Mouse (Mus musculus): ENCODE results near the gene Tnfrsf21. TPM values are rescaled to one million over a fixed set of nuclear protein-coding genes. Genes with fewer than 3 reads are reported as not detected.
A peak's percentile ranks its signal among the peaks of the same experiment; 100 is the strongest.

The Tnfrsf21 gene
- polyA plus RNA-seq, 1 experiment from 2014 or later = 82.2 TPM

- no peaks in the 10 kb centered on the region for H3K36me3 ChIP-seq
- WGBS = 69% methylated on average over 10 of the region's 10 CpGs
- no peak for ATAC-seq (ENCODE audit: low FRiP score, low read depth)
Measured at GRCm38 (mm10) chr17:43116748-43117147, 100.4 kb downstream of the Tnfrsf21 start.

GRCm38 (mm10) chr17:43119446-43119845 lies 103.1 kb downstream of the Tnfrsf21 start:
- no peak overlapping the region for H3K4me2 ChIP-seq
- H3K9me3 ChIP-seq = no peaks in the 10 kb centered on the region
- no peaks in the 10 kb centered on the region for H3K27me3 ChIP-seq
- H3K36me3 ChIP-seq = no peaks in the 10 kb centered on the region
- H3K4me3 ChIP-seq = no peak overlapping the region
- no peak overlapping the region for H3K9ac ChIP-seq
- 88% methylated on average over 12 of the region's 12 CpGs for WGBS
- no peak for ATAC-seq (ENCODE audit: low FRiP score, low read depth)
- H3K4me1 ChIP-seq (replicated peaks) = 0 out of 2 replicates have a peak, but pooled peaks cover 2% of the 10 kb centered on the region
- H3K27ac ChIP-seq (replicated peaks) = no peak overlapping the region

More at GRCm38 (mm10) chr17:43116748-43117147, 100.4 kb downstream of the Tnfrsf21 start:
- H3K27me3 ChIP-seq = no peaks in the 10 kb centered on the region
- H3K4me3 ChIP-seq = no peak overlapping the region
- H3K9me3 ChIP-seq = no peaks in the 10 kb centered on the region
- no peak overlapping the region for H3K9ac ChIP-seq
- H3K27ac ChIP-seq (replicated peaks) = no peak overlapping the region
- 0 out of 2 replicates have a peak, but pooled peaks cover 11% of the 10 kb centered on the region for H3K4me1 ChIP-seq (replicated peaks)
- no peak overlapping the region for H3K4me2 ChIP-seq

GRCm38 (mm10) chr17:43121096-43121495 lies 104.7 kb downstream of the Tnfrsf21 start:
- no peaks in the 10 kb centered on the region for H3K9me3 ChIP-seq
- H3K27ac ChIP-seq (replicated peaks) = no peak overlapping the region
- WGBS = 62% methylated on average over 2 of the region's 2 CpGs
- H3K4me1 ChIP-seq (replicated peaks) = no peaks in the 10 kb centered on the region
- ATAC-seq (ENCODE audit: low FRiP score, low read depth) = no peak
- no peaks in the 10 kb centered on the region for H3K36me3 ChIP-seq
- no peak overlapping the region for H3K4me3 ChIP-seq
- no peaks in the 10 kb centered on the region for H3K27me3 ChIP-seq
- no peak overlapping the region for H3K4me2 ChIP-seq
- no peak overlapping the region for H3K9ac ChIP-seq

GRCm38 (mm10) chr17:43128305-43128704 lies 112.0 kb downstream of the Tnfrsf21 start:
- Histone ChIP-seq H3K9ac (no peak overlapping the region), H3K36me3 (no peaks in the 10 kb centered on the region), H3K27me3 (no peaks in the 10 kb centered on the region), H3K9me3 (no peaks in the 10 kb centered on the region), H3K4me3 (no peak overlapping the region), H3K27ac (replicated peaks) (no peak overlapping the region), H3K4me1 (replicated peaks) (no peaks in the 10 kb centered on the region), H3K4me2 (no peak overlapping the region)
- WGBS = 92% methylated on average over 3 of the region's 3 CpGs
- ATAC-seq (ENCODE audit: low FRiP score, low read depth) = no peak

- Histone ChIP-seq H3K27ac (replicated peaks) (no peak overlapping the region), H3K4me2 (no peak overlapping the region), H3K9me3 (no peaks in the 10 kb centered on the region), H3K36me3 (no peaks in the 10 kb centered on the region), H3K4me3 (no peak overlapping the region), H3K4me1 (replicated peaks) (no peaks in the 10 kb centered on the region), H3K27me3 (no peaks in the 10 kb centered on the region), H3K9ac (no peak overlapping the region)
- 94% methylated on average over 7 of the region's 7 CpGs for WGBS
- no peak for ATAC-seq (ENCODE audit: low FRiP score, low read depth)
Measured at GRCm38 (mm10) chr17:43128908-43129533, 112.7 kb downstream of the Tnfrsf21 start.

GRCm38 (mm10) chr17:43130115-43130869 lies 113.9 kb downstream of the Tnfrsf21 start:
- H3K27me3 ChIP-seq = no peaks in the 10 kb centered on the region
- no peak overlapping the region for H3K4me3 ChIP-seq
- ATAC-seq (ENCODE audit: low FRiP score, low read depth) = no peak
- H3K36me3 ChIP-seq = no peaks in the 10 kb centered on the region
- H3K9me3 ChIP-seq = no peaks in the 10 kb centered on the region
- no peak overlapping the region for H3K4me2 ChIP-seq
- WGBS = 80% methylated on average over 3 of the region's 3 CpGs
- H3K4me1 ChIP-seq (replicated peaks) = no peaks in the 10 kb centered on the region
- H3K27ac ChIP-seq (replicated peaks) = no peak overlapping the region
- H3K9ac ChIP-seq = no peak overlapping the region

- H3K9me3 ChIP-seq = no peaks in the 10 kb centered on the region
- no peaks in the 10 kb centered on the region for H3K4me1 ChIP-seq (replicated peaks)
- no peak overlapping the region for H3K27ac ChIP-seq (replicated peaks)
- H3K4me2 ChIP-seq = no peak overlapping the region
- ATAC-seq (ENCODE audit: low FRiP score, low read depth) = no peak
- no peak overlapping the region for H3K9ac ChIP-seq
- no peaks in the 10 kb centered on the region for H3K27me3 ChIP-seq
- H3K4me3 ChIP-seq = no peak overlapping the region
- H3K36me3 ChIP-seq = no peaks in the 10 kb centered on the region
Measured at GRCm38 (mm10) chr17:43130870-43131264, 114.5 kb downstream of the Tnfrsf21 start.

- Histone ChIP-seq H3K36me3 (no peaks in the 10 kb centered on the region), H3K9ac (no peak overlapping the region), H3K27me3 (no peaks in the 10 kb centered on the region), H3K4me2 (no peak overlapping the region), H3K27ac (replicated peaks) (no peak overlapping the region), H3K4me1 (replicated peaks) (peaks cover 3% of the 10 kb centered on the region; the same call in 1 of the 2 replicates), H3K9me3 (no peaks in the 10 kb centered on the region), H3K4me3 (no peak overlapping the region)
- WGBS = 90% methylated on average over 5 of the region's 5 CpGs
- no peak for ATAC-seq (ENCODE audit: low FRiP score, low read depth)
Measured at GRCm38 (mm10) chr17:43132477-43132876, 116.1 kb downstream of the Tnfrsf21 start.

GRCm38 (mm10) chr17:43133106-43133505 lies 116.8 kb downstream of the Tnfrsf21 start:
- H3K4me2 ChIP-seq = no peak overlapping the region
- no peaks in the 10 kb centered on the region for H3K27me3 ChIP-seq
- H3K36me3 ChIP-seq = no peaks in the 10 kb centered on the region
- H3K27ac ChIP-seq (replicated peaks) = no peak overlapping the region
- H3K9ac ChIP-seq = no peak overlapping the region
- ATAC-seq (ENCODE audit: low FRiP score, low read depth) = no peak
- peaks cover 3% of the 10 kb centered on the region; the same call in 1 of the 2 replicates for H3K4me1 ChIP-seq (replicated peaks)
- 88% methylated on average over 4 of the region's 4 CpGs for WGBS
- H3K9me3 ChIP-seq = no peaks in the 10 kb centered on the region
- no peak overlapping the region for H3K4me3 ChIP-seq

GRCm38 (mm10) chr17:43134991-43135390 lies 118.6 kb downstream of the Tnfrsf21 start:
- H3K27ac ChIP-seq (replicated peaks) = no peak overlapping the region
- 68% methylated on average over 4 of the region's 4 CpGs for WGBS
- no peaks in the 10 kb centered on the region for H3K27me3 ChIP-seq
- no peaks in the 10 kb centered on the region for H3K36me3 ChIP-seq
- H3K4me3 ChIP-seq = no peak overlapping the region
- no peak for ATAC-seq (ENCODE audit: low FRiP score, low read depth)
- peaks cover 3% of the 10 kb centered on the region; the same call in 1 of the 2 replicates for H3K4me1 ChIP-seq (replicated peaks)
- no peak overlapping the region for H3K4me2 ChIP-seq
- H3K9me3 ChIP-seq = no peaks in the 10 kb centered on the region
- H3K9ac ChIP-seq = no peak overlapping the region

- ATAC-seq (ENCODE audit: low FRiP score, low read depth) = peak; percentile 13; the same call in 1 of the 2 replicates
- H3K4me1 ChIP-seq (replicated peaks) = peaks cover 3% of the 10 kb centered on the region; the same call in 1 of the 2 replicates
- no peak overlapping the region for H3K4me3 ChIP-seq
- H3K27me3 ChIP-seq = no peaks in the 10 kb centered on the region
- no peak overlapping the region for H3K4me2 ChIP-seq
- no peak overlapping the region for H3K27ac ChIP-seq (replicated peaks)
- H3K36me3 ChIP-seq = no peaks in the 10 kb centered on the region
- H3K9ac ChIP-seq = no peak overlapping the region
- no peaks in the 10 kb centered on the region for H3K9me3 ChIP-seq
- WGBS = 42% methylated on average over 7 of the region's 7 CpGs
Measured at GRCm38 (mm10) chr17:43135398-43136265, 119.3 kb downstream of the Tnfrsf21 start.

GRCm38 (mm10) chr17:43136720-43137119 lies 120.4 kb downstream of the Tnfrsf21 start:
- Histone ChIP-seq H3K27ac (replicated peaks) (no peak overlapping the region), H3K4me3 (no peak overlapping the region), H3K36me3 (no peaks in the 10 kb centered on the region), H3K27me3 (no peaks in the 10 kb centered on the region), H3K9me3 (no peaks in the 10 kb centered on the region), H3K9ac (no peak overlapping the region), H3K4me1 (replicated peaks) (peaks cover 3% of the 10 kb centered on the region; the same call in 1 of the 2 replicates), H3K4me2 (no peak overlapping the region)
- ATAC-seq (ENCODE audit: low FRiP score, low read depth) = no peak
- 46% methylated on average over 4 of the region's 4 CpGs for WGBS

All from hindbrain, embryonic 15.5 days (tissue).